Mouse (Mus musculus): Measurements from ENCODE around the gene Aamdc. TPM values are rescaled to one million over a fixed set of nuclear protein-coding genes. Genes with fewer than 3 reads are reported as not detected.

Gene Aamdc
- 10 to 100 TPM; 32.4 to 35.4 TPM for total RNA-seq (2021)

GRCm38 (mm10) chr7:97579067-97579975 lies at the start of gene Aamdc, which contains the start of gene Rsf1:
Gene Aamdc (minus strand): TSS chr7:97579497.
Gene Rsf1 (plus strand): TSS chr7:97579889.
- peak; percentile 92 to 94 for DNase-seq (ENCODE audit: low spot score in 2 of 2)
- intact Hi-C loops (cut with DNase I) = loop anchor here (1.0 to 5.0 kb wide), 3 partner anchors 99 to 154 kb away; partner anchors contain the start of genes Clns1a and Ints4

- intact Hi-C loops (cut with DNase I) = no loop called here
- no peak for DNase-seq (ENCODE audit: low spot score in 2 of 2)
Measured at GRCm38 (mm10) chr7:97623402-97623801, 44.1 kb upstream of the Aamdc start.

GRCm38 (mm10) chr7:97622676-97623075 lies 43.4 kb upstream of the Aamdc start:
- intact Hi-C loops (cut with DNase I) = no loop called here
- no peak for DNase-seq (ENCODE audit: low spot score in 2 of 2)

- DNase-seq (ENCODE audit: low spot score in 2 of 2) = no peak
- intact Hi-C loops (cut with DNase I) = no loop called here
Measured at GRCm38 (mm10) chr7:97621346-97621745, 42.0 kb upstream of the Aamdc start.

- intact Hi-C loops (cut with DNase I) = no loop called here
- no peak for DNase-seq (ENCODE audit: low spot score in 2 of 2)
Measured at GRCm38 (mm10) chr7:97598548-97598947, 19.3 kb upstream of the Aamdc start.

- intact Hi-C loops (cut with DNase I) = no loop called here
Measured at GRCm38 (mm10) chr7:97593535-97593934, 14.2 kb upstream of the Aamdc start.

GRCm38 (mm10) chr7:97592396-97592795 lies 13.1 kb upstream of the Aamdc start:
- no peak for DNase-seq (ENCODE audit: low spot score in 2 of 2)
- intact Hi-C loops (cut with DNase I) = no loop called here

More at GRCm38 (mm10) chr7:97593535-97593934, 14.2 kb upstream of the Aamdc start:
- no peak for DNase-seq (ENCODE audit: low spot score in 2 of 2)

GRCm38 (mm10) chr7:97591336-97591735 lies 12.0 kb upstream of the Aamdc start:
- intact Hi-C loops (cut with DNase I) = no loop called here
- no peak for DNase-seq (ENCODE audit: low spot score in 2 of 2)

GRCm38 (mm10) chr7:97590488-97590887 lies 11.2 kb upstream of the Aamdc start:
- intact Hi-C loops (cut with DNase I) = no loop called here
- no peak for DNase-seq (ENCODE audit: low spot score in 2 of 2)

- intact Hi-C loops (cut with DNase I) = no loop called here
- DNase-seq (ENCODE audit: low spot score in 2 of 2) = no peak
Measured at GRCm38 (mm10) chr7:97588506-97588905, 9.2 kb upstream of the Aamdc start.

GRCm38 (mm10) chr7:97580843-97581214 lies 1.5 kb upstream of the Aamdc start:
- intact Hi-C loops (cut with DNase I) = no loop called here
- peak; percentile 82 for DNase-seq (ENCODE audit: low spot score in 2 of 2)

GRCm38 (mm10) chr7:97579976-97580842 lies 912 bp upstream of the Aamdc start:
- DNase-seq (ENCODE audit: low spot score in 2 of 2) = peak; percentile 55 to 60
- intact Hi-C loops (cut with DNase I) = loop anchor here (1.0 to 5.0 kb wide), 3 partner anchors 100 to 155 kb away; partner anchors contain the start of genes Clns1a and Ints4

GRCm38 (mm10) chr7:97578361-97579066 lies 783 bp downstream of the Aamdc start:
- DNase-seq (ENCODE audit: low spot score in 2 of 2) = peak; percentile 24 to 39
- intact Hi-C loops (cut with DNase I) = loop anchor here (1.0 to 5.0 kb wide), 3 partner anchors 98 to 153 kb away; partner anchors contain the start of genes Clns1a and Ints4

GRCm38 (mm10) chr7:97570389-97570788 lies 8.9 kb downstream of the Aamdc start:
- DNase-seq (ENCODE audit: low spot score in 2 of 2) = no peak
- intact Hi-C loops (cut with DNase I) = no loop called here

GRCm38 (mm10) chr7:97569372-97569771 lies 9.9 kb downstream of the Aamdc start:
- intact Hi-C loops (cut with DNase I) = no loop called here
- no peak for DNase-seq (ENCODE audit: low spot score in 2 of 2)

- DNase-seq (ENCODE audit: low spot score in 2 of 2) = no peak
- intact Hi-C loops (cut with DNase I) = no loop called here
Measured at GRCm38 (mm10) chr7:97563576-97563975, 15.7 kb downstream of the Aamdc start.

- DNase-seq (ENCODE audit: low spot score in 2 of 2) = no peak
- intact Hi-C loops (cut with DNase I) = no loop called here
Measured at GRCm38 (mm10) chr7:97550673-97551072, 28.6 kb downstream of the Aamdc start.

GRCm38 (mm10) chr7:97549301-97549700 lies 30.0 kb downstream of the Aamdc start:
- intact Hi-C loops (cut with DNase I) = no loop called here
- no peak for DNase-seq (ENCODE audit: low spot score in 2 of 2)

GRCm38 (mm10) chr7:97546462-97546861 lies 32.8 kb downstream of the Aamdc start:
- DNase-seq (ENCODE audit: low spot score in 2 of 2) = no peak
- intact Hi-C loops (cut with DNase I) = no loop called here
